Mouse (Mus musculus) liver, embryonic 14.5 days (tissue): ENCODE measurements around the gene Nf1. TPM values are rescaled to one million over a fixed set of nuclear protein-coding genes. Genes with fewer than 3 reads are reported as not detected.
A peak's percentile ranks its signal among the peaks of the same experiment; 100 is the strongest.

Source experiments
- ATAC-seq: fragments of 200-750 bp; cut with Nextera tagmentation; 2 replicates; pipeline ENCODE4 v1.8.0; 2017; ENCODE audit warnings: moderate number of reproducible peaks, mild to moderate bottlenecking, moderate library complexity; ENCODE audit not compliant: insufficient read depth
- DNase-seq, 3 experiments: peaks; one replicate each; pipeline ENCODE4 v3.0.0-alpha.2; 2012 to 2013; ENCODE audit warnings: low read depth in 3 of 3, low spot score in 3 of 3
- H3K27ac ChIP-seq: fragments of 300-500 bp; sonication (generic); 2 replicates; pipeline ENCODE4 v1.5.1; 2014; ENCODE audit warnings: moderate library complexity, mild to moderate bottlenecking, control low read depth, inconsistent platforms
- H3K27me3 ChIP-seq: fragments of 300-500 bp; sonication (generic); 2 replicates; pipeline ENCODE4 v1.6.1; 2014; ENCODE audit warnings: mild to moderate bottlenecking, low read length, moderate library complexity; ENCODE audit not compliant: control insufficient read depth, insufficient read depth
- H3K36me3 ChIP-seq: fragments of 300-500 bp; sonication (generic); replicated peaks from 2 replicates; pipeline ENCODE4 v1.6.1; 2014; ENCODE audit warnings: low read depth; ENCODE audit not compliant: control insufficient read depth, insufficient read depth
- H3K4me1 ChIP-seq, 2 experiments: fragments of 200-500 bp in 1 of 2; fragments of 300-500 bp in 1 of 2; sonication (generic) in 1 of 2; replicated peaks; 2 replicates each; pipeline ENCODE4 v1.6.1; 2012 to 2014; ENCODE audit warnings: antibody characterized with exemption in 1 of 2, inconsistent platforms in 1 of 2, low read length in 1 of 2; ENCODE audit not compliant: control insufficient read depth in 2 of 2, insufficient read depth in 2 of 2
- H3K4me2 ChIP-seq: fragments of 300-500 bp; sonication (generic); 2 replicates; pipeline ENCODE4 v1.6.1; 2014; ENCODE audit warnings: low read depth, mild to moderate bottlenecking, control low read depth, moderate library complexity
- H3K4me3 ChIP-seq, 2 experiments: fragments of 200-500 bp in 1 of 2; fragments of 300-500 bp in 1 of 2; sonication (generic) in 1 of 2; 2 replicates each; pipeline ENCODE4 v1.5.1; 2012 to 2014; ENCODE audit warnings: low read depth in 2 of 2, low read length in 2 of 2, mild to moderate bottlenecking in 2 of 2, control low read depth in 1 of 2, inconsistent platforms in 1 of 2, moderate library complexity in 1 of 2; ENCODE audit not compliant: insufficient read depth in 1 of 2
- H3K9ac ChIP-seq: fragments of 300-500 bp; sonication (generic); replicated peaks from 2 replicates; pipeline ENCODE4 v1.6.1; 2014; ENCODE audit warnings: mild to moderate bottlenecking, control low read depth, moderate library complexity
- H3K9me3 ChIP-seq: fragments of 300-500 bp; sonication (generic); 2 replicates; pipeline ENCODE4 v1.6.1; 2016; ENCODE audit warnings: low read length, mixed read lengths; ENCODE audit not compliant: control insufficient read depth
- CTCF ChIP-seq: IDR thresholded peaks from 2 replicates; pipeline ENCODE4 v1.5.1; 2016; ENCODE audit warnings: antibody characterized with exemption, low read depth, control low read depth
- EP300 ChIP-seq: IDR thresholded peaks from 2 replicates; pipeline ENCODE4 v1.6.1; 2016; ENCODE audit warnings: antibody characterized with exemption, low read depth
- WGBS: fragments of 180-500 bp; shearing (Covaris S2); extraction: QIAGEN DNeasy Blood & Tissue Kit; methylation state at CpG from one replicate; pipeline ENCODE4 v1.1.7; 2014; ENCODE audit not compliant: insufficient replicate concordance; 5-methylcytosine and 5-hydroxymethylcytosine counted together
- polyA plus RNA-seq, 2 experiments: library from polyadenylated mRNA; depleted of rRNA in 1 of 2; stranded (reverse) in 1 of 2; unstranded in 1 of 2; fragments of >200 nt; fragmentation: Nextera tagmentation in 1 of 2; extraction: Ambion mirVana in 1 of 2; gene quantifications; 2 replicates each; pipeline versions ENCODE4 v1.2.1 to v1.2.3; 2012 to 2014

The Nf1 gene
- polyA plus RNA-seq, 2 experiments, result 1.7 to 2.3 TPM

DNA sequence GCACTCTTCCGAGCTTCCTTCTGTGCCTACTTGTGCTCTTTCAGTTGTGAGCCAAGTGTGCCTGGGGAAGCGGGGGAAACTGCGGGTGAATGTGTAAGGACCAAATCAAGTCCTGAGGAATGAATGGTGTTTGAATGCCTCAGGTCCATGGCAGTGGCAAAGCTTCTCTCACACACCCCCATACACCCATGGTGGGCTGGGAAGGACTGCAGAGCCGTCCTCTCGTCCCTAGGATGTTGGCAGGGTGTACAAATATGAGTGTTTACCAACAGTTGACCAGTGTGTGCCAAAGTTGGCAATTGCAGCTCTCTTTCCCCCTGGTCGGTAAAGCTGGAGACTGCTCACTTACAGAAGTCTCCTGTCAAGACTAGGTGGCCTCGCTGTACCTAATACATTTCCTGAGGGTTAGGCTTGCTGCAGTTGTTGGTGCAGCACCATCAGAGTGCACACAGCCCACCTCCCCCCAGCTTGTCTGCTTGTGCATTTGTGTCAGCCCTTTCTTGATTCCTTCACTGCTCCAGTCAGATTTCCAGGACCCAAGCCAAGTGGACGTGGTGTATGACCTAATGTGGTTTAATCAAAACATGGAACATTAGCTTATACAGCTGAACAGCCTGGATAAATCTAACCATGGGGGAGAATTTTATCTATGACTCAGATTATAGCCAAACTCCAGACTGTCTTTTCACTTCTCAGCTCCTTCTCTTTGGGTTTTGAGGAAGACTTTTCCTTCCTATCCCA is 194.6 kb downstream of the Nf1 start:
- Histone ChIP-seq H3K4me1 (peaks cover 0 to 6% of the 10 kb centered on the region in 2 experiments; a peak in 2 of 4 replicates), H3K27ac (no peak overlapping the region), H3K4me3 (no peak overlapping the region), H3K27me3 (no peaks in the 10 kb centered on the region), H3K36me3 (no peaks in the 10 kb centered on the region), H3K9ac (no peak overlapping the region), H3K4me2 (no peak overlapping the region), H3K9me3 (no peaks in the 10 kb centered on the region)
- no peak for DNase-seq
- no peak for ATAC-seq
- TF ChIP-seq CTCF, result no peak
- no peak for TF ChIP-seq EP300
- 65% methylated on average over 8 of the region's 8 CpGs for WGBS

GRCm38 (mm10) chr11:79535554-79535953 is 196.1 kb downstream of the Nf1 start:
- WGBS, result 12% methylated on average over 4 of the region's 4 CpGs
- no peak for DNase-seq
- H3K4me2 ChIP-seq, result no peak overlapping the region
- H3K27me3 ChIP-seq, result no peaks in the 10 kb centered on the region
- no peak for ATAC-seq
- no peak overlapping the region for H3K27ac ChIP-seq
- H3K36me3 ChIP-seq, result no peaks in the 10 kb centered on the region
- H3K4me3 ChIP-seq, result no peak overlapping the region
- H3K9ac ChIP-seq, result no peak overlapping the region
- H3K4me1 ChIP-seq, result peaks cover 0 to 6% of the 10 kb centered on the region in 2 experiments; a peak in 2 of 4 replicates
- H3K9me3 ChIP-seq, result no peaks in the 10 kb centered on the region
- no peak for TF ChIP-seq CTCF
- no peak for TF ChIP-seq EP300

DNA sequence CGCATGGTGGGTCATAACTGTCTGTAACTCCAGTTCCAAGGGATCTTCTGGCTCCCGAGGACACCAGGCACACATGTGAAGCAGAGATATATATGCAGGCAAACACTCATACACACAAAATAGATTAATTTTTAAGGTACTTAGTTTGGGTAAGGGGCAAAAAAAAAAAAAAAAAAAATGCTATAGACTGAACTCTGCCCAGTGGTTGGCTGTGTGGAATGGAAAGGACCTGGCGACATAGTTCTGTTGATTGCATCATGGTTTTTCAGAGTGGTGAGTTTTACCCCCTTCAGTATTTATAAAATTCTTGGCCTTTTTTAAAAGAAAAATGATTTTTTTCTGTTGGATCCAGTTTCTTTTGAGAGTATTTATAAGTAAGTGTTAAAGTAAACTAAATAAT is 196.8 kb downstream of the Nf1 start:
- no peaks in the 10 kb centered on the region for H3K27me3 ChIP-seq
- H3K27ac ChIP-seq, result no peak overlapping the region
- TF ChIP-seq EP300 (no peak), CTCF (no peak)
- peaks cover 0 to 2% of the 10 kb centered on the region in 2 experiments; a peak in 1 of 4 replicates for H3K4me1 ChIP-seq
- no peak for DNase-seq
- no peak overlapping the region for H3K4me3 ChIP-seq
- no peak overlapping the region for H3K4me2 ChIP-seq
- no peaks in the 10 kb centered on the region for H3K36me3 ChIP-seq
- no peaks in the 10 kb centered on the region for H3K9me3 ChIP-seq
- ATAC-seq, result no peak
- WGBS, result 46% methylated on average over 3 of the region's 3 CpGs
- H3K9ac ChIP-seq, result no peak overlapping the region

- WGBS, result 7% methylated on average over 1 of the region's 1 CpGs
- no peaks in the 10 kb centered on the region for H3K9me3 ChIP-seq
- no peak overlapping the region for H3K4me2 ChIP-seq
- peak in 2 of 3 experiments; percentile 24 to 33 for DNase-seq
- no peak overlapping the region for H3K27ac ChIP-seq
- H3K9ac ChIP-seq, result no peak overlapping the region
- peaks cover 3% of the 10 kb centered on the region for H3K36me3 ChIP-seq
- H3K4me3 ChIP-seq, result no peak overlapping the region
- TF ChIP-seq CTCF (no peak), EP300 (peak; percentile 35)
- peak; percentile 56; the same call in 1 of the 2 replicates for ATAC-seq
- H3K27me3 ChIP-seq, result no peaks in the 10 kb centered on the region
- peaks cover 3% of the 10 kb centered on the region in 2 experiments; a peak in 3 of 4 replicates for H3K4me1 ChIP-seq
Measured at GRCm38 (mm10) chr11:79552622-79553021, 213.1 kb downstream of the Nf1 start.

DNA sequence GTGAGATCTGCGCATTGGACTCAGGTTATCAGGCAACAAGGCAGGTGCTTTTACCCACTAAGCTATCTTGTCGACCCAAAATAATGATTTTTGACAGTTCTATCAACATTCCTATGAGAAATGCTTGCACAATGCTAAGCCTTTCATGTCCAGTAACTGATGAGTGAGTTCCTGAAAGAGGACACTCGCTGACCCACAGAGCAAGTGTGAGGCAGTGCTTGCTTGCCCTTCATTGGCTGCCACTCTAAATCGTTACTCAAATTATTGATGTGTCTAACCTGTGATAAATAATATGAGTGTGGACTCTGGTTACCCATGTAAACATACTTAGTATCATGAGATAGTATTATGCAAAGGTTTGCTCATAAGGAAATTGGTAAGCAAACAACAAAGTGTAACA is 221.0 kb downstream of the Nf1 start:
- ATAC-seq (no peak), DNase-seq (no peak)
- Histone ChIP-seq H3K9ac (no peak overlapping the region), H3K27ac (no peak overlapping the region), H3K27me3 (no peaks in the 10 kb centered on the region), H3K4me3 (no peak overlapping the region), H3K4me2 (no peak overlapping the region), H3K4me1 (no peaks in the 10 kb centered on the region), H3K9me3 (no peaks in the 10 kb centered on the region), H3K36me3 (0 out of 2 replicates have a peak, but pooled peaks cover 3% of the 10 kb centered on the region)
- WGBS, result 70% methylated on average over 4 of the region's 4 CpGs
- TF ChIP-seq EP300 (no peak), CTCF (no peak)
